Mouse (Mus musculus): Measurements from ENCODE around the gene Pcx. TPM values are rescaled to one million over a fixed set of nuclear protein-coding genes. Genes with fewer than 3 reads are reported as not detected.

The Pcx gene
- polyA plus RNA-seq, 1 experiment from 2014 or later, result 19.6 TPM

GRCm38 (mm10) chr19:4620721-4621120 lies 110.4 kb downstream of the Pcx start:
- ATAC-seq (ENCODE audit: insufficient read depth, low FRiP score, low TSS enrichment) (no peak), DNase-seq (ENCODE audit: low spot score) (no peak)
- WGBS, result 84% methylated on average over 7 of the region's 7 CpGs

DNA sequence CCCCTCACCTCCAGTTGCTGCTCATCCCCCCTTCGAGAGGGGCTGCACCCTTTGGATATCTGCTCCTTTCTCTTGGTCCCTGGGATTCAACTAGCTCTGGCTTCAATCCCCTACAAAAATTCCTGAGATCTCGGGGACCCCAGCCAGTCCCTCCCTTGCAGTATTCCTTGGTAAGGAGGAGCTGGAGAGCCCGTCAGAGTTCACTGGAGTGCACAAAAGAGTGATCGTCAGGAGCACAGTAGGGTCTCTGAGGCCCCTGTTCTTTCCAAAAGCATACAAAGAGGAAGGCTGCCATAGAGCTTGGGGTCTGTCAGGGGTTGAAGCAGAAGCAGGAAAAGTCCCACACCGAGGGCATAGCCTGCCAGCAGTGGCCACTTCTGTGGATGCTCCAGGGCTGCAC lies 112.5 kb downstream of the Pcx start:
- Histone ChIP-seq H3K27me3 (ENCODE audit: control insufficient read depth, insufficient read depth, low read length) (no peaks in the 10 kb centered on the region), H3K4me1 (ENCODE audit: control insufficient read depth, insufficient read depth, low read length) (peaks cover 17% of the 10 kb centered on the region), H3K36me3 (ENCODE audit: control insufficient read depth, insufficient read depth, low read length) (peaks cover 6% of the 10 kb centered on the region; the same call in 1 of the 2 replicates), H3K9ac (ENCODE audit: low read length) (no peak overlapping the region), H3K9me3 (ENCODE audit: control insufficient read depth, low read length) (no peaks in the 10 kb centered on the region), H3K4me2 (ENCODE audit: low read depth) (no peak overlapping the region), H3K4me3 (ENCODE audit: low read depth, low read length) (no peak overlapping the region), H3K27ac (ENCODE audit: low read depth, low read length) (no peak overlapping the region)
- DNase-seq (ENCODE audit: low spot score) (no peak), ATAC-seq (ENCODE audit: insufficient read depth, low FRiP score, low TSS enrichment) (no peak)
- WGBS, result 82% methylated on average over 5 of the region's 5 CpGs

More at GRCm38 (mm10) chr19:4620721-4621120, 110.4 kb downstream of the Pcx start:
- Histone ChIP-seq H3K36me3 (ENCODE audit: control insufficient read depth, insufficient read depth, low read length) (peaks cover 6% of the 10 kb centered on the region; the same call in 1 of the 2 replicates), H3K4me1 (ENCODE audit: control insufficient read depth, insufficient read depth, low read length) (peaks cover 11% of the 10 kb centered on the region), H3K9me3 (ENCODE audit: control insufficient read depth, low read length) (no peaks in the 10 kb centered on the region), H3K27ac (ENCODE audit: low read depth, low read length) (no peak overlapping the region), H3K4me3 (ENCODE audit: low read depth, low read length) (no peak overlapping the region), H3K4me2 (ENCODE audit: low read depth) (no peak overlapping the region), H3K27me3 (ENCODE audit: control insufficient read depth, insufficient read depth, low read length) (no peaks in the 10 kb centered on the region), H3K9ac (ENCODE audit: low read length) (no peak overlapping the region)

GRCm38 (mm10) chr19:4623419-4623818 lies 113.1 kb downstream of the Pcx start:
- H3K4me1 ChIP-seq (ENCODE audit: control insufficient read depth, insufficient read depth, low read length), result peaks cover 17% of the 10 kb centered on the region
- peaks cover 6% of the 10 kb centered on the region; the same call in 1 of the 2 replicates for H3K36me3 ChIP-seq (ENCODE audit: control insufficient read depth, insufficient read depth, low read length)
- ATAC-seq (ENCODE audit: insufficient read depth, low FRiP score, low TSS enrichment) (no peak), DNase-seq (ENCODE audit: low spot score) (no peak)
- no peaks in the 10 kb centered on the region for H3K9me3 ChIP-seq (ENCODE audit: control insufficient read depth, low read length)
- H3K4me2 ChIP-seq (ENCODE audit: low read depth), result no peak overlapping the region
- H3K9ac ChIP-seq (ENCODE audit: low read length), result no peak overlapping the region
- no peak overlapping the region for H3K4me3 ChIP-seq (ENCODE audit: low read depth, low read length)
- H3K27ac ChIP-seq (ENCODE audit: low read depth, low read length), result no peak overlapping the region
- WGBS, result 94% methylated on average over 9 of the region's 9 CpGs
- no peaks in the 10 kb centered on the region for H3K27me3 ChIP-seq (ENCODE audit: control insufficient read depth, insufficient read depth, low read length)

DNA sequence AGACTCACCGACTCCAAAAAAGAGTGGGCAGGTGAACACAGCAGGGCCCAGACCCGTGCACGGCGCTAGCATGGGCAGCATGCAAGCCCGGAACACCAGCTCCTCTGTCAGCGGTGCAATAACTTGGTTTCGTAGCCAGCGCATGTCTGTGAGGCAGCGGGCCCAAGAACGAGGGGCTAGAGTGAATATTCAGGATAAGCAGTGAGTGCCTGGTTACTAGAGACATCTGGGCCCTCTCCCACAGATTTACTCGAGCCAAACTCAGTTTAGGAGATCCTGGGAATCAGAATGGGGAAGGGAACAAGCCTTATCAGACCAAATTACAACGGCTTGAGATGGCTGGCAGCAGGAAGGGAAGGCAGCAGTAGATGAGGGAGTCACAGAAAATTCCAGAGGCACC lies 113.7 kb downstream of the Pcx start:
- no peak overlapping the region for H3K4me3 ChIP-seq (ENCODE audit: low read depth, low read length)
- WGBS, result 94% methylated on average over 12 of the region's 12 CpGs
- no peaks in the 10 kb centered on the region for H3K27me3 ChIP-seq (ENCODE audit: control insufficient read depth, insufficient read depth, low read length)
- no peak for ATAC-seq (ENCODE audit: insufficient read depth, low FRiP score, low TSS enrichment)
- peaks cover 17% of the 10 kb centered on the region for H3K4me1 ChIP-seq (ENCODE audit: control insufficient read depth, insufficient read depth, low read length)
- no peak overlapping the region for H3K4me2 ChIP-seq (ENCODE audit: low read depth)
- peaks cover 6% of the 10 kb centered on the region; the same call in 1 of the 2 replicates for H3K36me3 ChIP-seq (ENCODE audit: control insufficient read depth, insufficient read depth, low read length)
- no peak overlapping the region for H3K9ac ChIP-seq (ENCODE audit: low read length)
- no peak overlapping the region for H3K27ac ChIP-seq (ENCODE audit: low read depth, low read length)
- DNase-seq (ENCODE audit: low spot score), result no peak
- H3K9me3 ChIP-seq (ENCODE audit: control insufficient read depth, low read length), result no peaks in the 10 kb centered on the region

DNA sequence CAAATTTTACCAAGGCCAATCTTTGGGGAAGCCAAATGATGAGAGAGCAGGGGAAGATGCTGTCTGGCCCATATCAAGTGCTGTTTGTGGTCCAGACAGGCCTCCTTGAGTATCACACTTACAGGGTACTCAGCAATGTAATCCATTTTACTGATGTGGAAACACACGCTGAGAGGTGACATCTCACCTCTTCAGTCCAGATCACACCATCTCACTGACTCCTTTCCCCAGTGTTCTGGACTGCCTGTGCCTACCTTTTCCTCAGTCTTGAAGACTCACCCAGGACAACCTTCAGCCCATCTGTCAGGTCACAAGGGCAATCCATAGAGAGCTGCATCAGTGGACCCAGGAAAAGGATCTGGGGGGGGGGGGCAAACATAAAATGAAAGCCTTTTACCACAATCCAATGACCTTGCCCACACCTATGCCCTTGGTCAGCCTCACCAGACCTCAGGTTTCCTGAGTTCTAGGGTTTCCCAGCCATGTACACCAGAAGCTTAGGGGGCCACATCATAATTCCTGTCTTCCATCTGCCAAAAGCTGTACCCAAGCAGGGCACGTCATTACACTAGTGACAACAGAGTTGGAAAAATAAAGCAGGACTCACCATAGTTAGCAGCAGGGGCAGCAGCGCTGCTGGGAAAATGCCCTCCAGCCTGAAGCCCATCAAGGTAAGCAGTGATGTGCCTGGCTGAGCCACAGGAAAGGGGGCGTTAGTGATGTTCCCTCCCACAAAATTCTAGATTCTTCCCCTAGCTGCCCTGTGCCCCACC lies 114.3 kb downstream of the Pcx start:
- Histone ChIP-seq H3K4me1 (ENCODE audit: control insufficient read depth, insufficient read depth, low read length) (peaks cover 17% of the 10 kb centered on the region), H3K27ac (ENCODE audit: low read depth, low read length) (no peak overlapping the region), H3K27me3 (ENCODE audit: control insufficient read depth, insufficient read depth, low read length) (no peaks in the 10 kb centered on the region), H3K4me2 (ENCODE audit: low read depth) (peak overlapping the region; percentile 84), H3K9me3 (ENCODE audit: control insufficient read depth, low read length) (no peaks in the 10 kb centered on the region), H3K9ac (ENCODE audit: low read length) (peak overlapping the region; percentile 97), H3K36me3 (ENCODE audit: control insufficient read depth, insufficient read depth, low read length) (peaks cover 6% of the 10 kb centered on the region; the same call in 1 of the 2 replicates), H3K4me3 (ENCODE audit: low read depth, low read length) (peak overlapping the region; percentile 90)
- ATAC-seq (ENCODE audit: insufficient read depth, low FRiP score, low TSS enrichment) (no peak), DNase-seq (ENCODE audit: low spot score) (no peak)
- 35% methylated on average over 4 of the region's 4 CpGs for whole genome bisulfite sequencing

DNA sequence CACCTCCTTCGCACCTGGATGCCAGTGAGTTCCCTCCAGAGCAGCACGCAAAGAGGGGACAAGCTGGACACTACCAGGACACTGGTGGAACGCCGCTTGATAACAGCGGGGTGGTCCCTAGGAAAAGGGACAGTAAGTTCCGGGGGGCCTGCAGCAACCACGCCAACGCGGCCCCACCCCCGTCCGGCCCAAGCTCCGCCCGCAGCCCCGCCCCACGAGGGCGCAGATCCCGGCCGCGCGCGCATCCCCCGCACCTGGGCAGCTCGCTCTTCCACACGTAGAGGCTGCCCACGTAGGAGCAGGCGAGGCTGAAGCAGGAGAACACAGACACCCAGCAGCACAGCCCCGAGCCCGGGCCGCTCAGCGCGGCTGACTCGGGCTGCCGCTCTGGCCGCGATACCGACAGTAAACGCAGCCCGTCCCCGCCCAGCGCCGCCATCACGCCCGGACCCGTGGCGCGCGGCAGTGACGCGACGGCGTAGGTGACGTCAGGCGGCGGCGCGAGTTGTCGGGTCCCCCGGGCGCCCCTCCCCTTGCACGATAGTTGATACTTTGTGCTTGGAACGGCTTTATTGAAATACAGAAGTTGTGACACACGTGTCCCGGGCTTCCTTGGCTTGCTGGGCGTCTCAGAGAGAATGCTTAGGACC lies 115.0 kb downstream of the Pcx start, which contains the start of gene Rce1:
TSS of gene Rce1 (minus strand) at position 463 of the 650 bp plus-strand sequence.
- peak within 1 kb of the TSS; percentile 70 for H3K27ac ChIP-seq (ENCODE audit: low read depth, low read length)
- DNase-seq (ENCODE audit: low spot score) (peak; percentile 94), ATAC-seq (ENCODE audit: insufficient read depth, low FRiP score, low TSS enrichment) (peak; percentile 79)
- H3K4me1 ChIP-seq (ENCODE audit: control insufficient read depth, insufficient read depth, low read length), result peaks cover 17% of the 10 kb centered on the region
- no peaks in the 10 kb centered on the region for H3K27me3 ChIP-seq (ENCODE audit: control insufficient read depth, insufficient read depth, low read length)
- WGBS, result 1% methylated on average over 59 of the region's 64 CpGs
- H3K9me3 ChIP-seq (ENCODE audit: control insufficient read depth, low read length), result no peaks in the 10 kb centered on the region
- H3K9ac ChIP-seq (ENCODE audit: low read length), result peak within 1 kb of the TSS; percentile 97
- H3K4me2 ChIP-seq (ENCODE audit: low read depth), result peak within 1 kb of the TSS; percentile 84
- peaks cover 6% of the 10 kb centered on the region; the same call in 1 of the 2 replicates for H3K36me3 ChIP-seq (ENCODE audit: control insufficient read depth, insufficient read depth, low read length)
- peak within 1 kb of the TSS; percentile 90 for H3K4me3 ChIP-seq (ENCODE audit: low read depth, low read length)

DNA sequence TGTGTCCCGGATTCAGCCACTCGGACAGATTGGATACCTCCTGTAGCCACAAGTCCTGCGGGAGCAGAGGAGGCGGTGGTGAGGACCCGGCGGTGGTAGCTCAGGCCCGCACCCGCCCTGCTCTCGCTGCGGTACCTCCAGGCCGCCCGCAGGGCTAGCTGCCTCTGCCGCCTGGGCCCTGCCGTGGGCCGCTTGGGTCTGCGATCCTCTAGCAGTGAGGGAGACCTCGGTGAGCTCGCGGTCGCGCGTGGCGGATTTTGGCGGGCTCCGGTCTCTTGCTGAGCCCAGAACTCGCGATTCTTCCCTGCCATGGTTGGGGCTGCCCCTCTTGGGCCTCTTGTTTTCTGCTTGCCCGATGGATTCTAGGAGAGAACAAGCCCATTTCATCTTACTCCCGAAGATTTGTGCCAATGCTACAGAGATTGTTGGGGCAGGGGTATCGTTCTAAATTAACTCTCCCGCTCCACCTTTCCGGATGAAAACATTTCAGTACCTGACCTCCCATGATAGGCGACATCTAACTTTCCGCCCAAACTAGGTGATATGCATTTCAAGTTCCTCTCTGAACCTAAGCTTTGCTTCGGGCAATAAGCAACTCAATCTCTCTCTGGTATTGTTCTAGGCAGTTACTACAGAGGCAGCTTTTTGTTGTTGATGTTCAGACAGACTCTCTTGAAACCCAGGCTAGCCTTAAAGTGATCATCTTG lies 115.7 kb downstream of the Pcx start:
- H3K9ac ChIP-seq (ENCODE audit: low read length), result peak overlapping the region; percentile 97
- H3K27ac ChIP-seq (ENCODE audit: low read depth, low read length), result peak overlapping the region; percentile 60
- ATAC-seq (ENCODE audit: insufficient read depth, low FRiP score, low TSS enrichment) (peak; percentile 60), DNase-seq (ENCODE audit: low spot score) (no peak)
- peak overlapping the region; percentile 90 for H3K4me3 ChIP-seq (ENCODE audit: low read depth, low read length)
- H3K4me2 ChIP-seq (ENCODE audit: low read depth), result peak overlapping the region; percentile 84
- 2% methylated on average over 35 of the region's 35 CpGs for WGBS
- peaks cover 17% of the 10 kb centered on the region for H3K4me1 ChIP-seq (ENCODE audit: control insufficient read depth, insufficient read depth, low read length)
- H3K9me3 ChIP-seq (ENCODE audit: control insufficient read depth, low read length), result no peaks in the 10 kb centered on the region
- H3K36me3 ChIP-seq (ENCODE audit: control insufficient read depth, insufficient read depth, low read length), result peaks cover 6% of the 10 kb centered on the region; the same call in 1 of the 2 replicates
- no peaks in the 10 kb centered on the region for H3K27me3 ChIP-seq (ENCODE audit: control insufficient read depth, insufficient read depth, low read length)

GRCm38 (mm10) chr19:4628819-4629218 lies 118.5 kb downstream of the Pcx start:
- Histone ChIP-seq H3K9me3 (ENCODE audit: control insufficient read depth, low read length) (no peaks in the 10 kb centered on the region), H3K4me2 (ENCODE audit: low read depth) (no peak overlapping the region), H3K4me1 (ENCODE audit: control insufficient read depth, insufficient read depth, low read length) (peaks cover 17% of the 10 kb centered on the region), H3K4me3 (ENCODE audit: low read depth, low read length) (no peak overlapping the region), H3K9ac (ENCODE audit: low read length) (no peak overlapping the region), H3K27me3 (ENCODE audit: control insufficient read depth, insufficient read depth, low read length) (no peaks in the 10 kb centered on the region), H3K27ac (ENCODE audit: low read depth, low read length) (no peak overlapping the region), H3K36me3 (ENCODE audit: control insufficient read depth, insufficient read depth, low read length) (no peaks in the 10 kb centered on the region)
- 0% methylated on average over 1 of the region's 1 CpGs for WGBS
- ATAC-seq (ENCODE audit: insufficient read depth, low FRiP score, low TSS enrichment), result no peak
- peak; percentile 77 for DNase-seq (ENCODE audit: low spot score)
